Mouse (Mus musculus): ENCODE measurements around the gene Gprc5b. TPM values are rescaled to one million over a fixed set of nuclear protein-coding genes. Genes with fewer than 3 reads are reported as not detected.
A peak's percentile ranks its signal among the peaks of the same experiment; 100 is the strongest.

Gene Gprc5b
- polyA plus RNA-seq, 2 experiments, result 14.0 to 24.9 TPM

DNA sequence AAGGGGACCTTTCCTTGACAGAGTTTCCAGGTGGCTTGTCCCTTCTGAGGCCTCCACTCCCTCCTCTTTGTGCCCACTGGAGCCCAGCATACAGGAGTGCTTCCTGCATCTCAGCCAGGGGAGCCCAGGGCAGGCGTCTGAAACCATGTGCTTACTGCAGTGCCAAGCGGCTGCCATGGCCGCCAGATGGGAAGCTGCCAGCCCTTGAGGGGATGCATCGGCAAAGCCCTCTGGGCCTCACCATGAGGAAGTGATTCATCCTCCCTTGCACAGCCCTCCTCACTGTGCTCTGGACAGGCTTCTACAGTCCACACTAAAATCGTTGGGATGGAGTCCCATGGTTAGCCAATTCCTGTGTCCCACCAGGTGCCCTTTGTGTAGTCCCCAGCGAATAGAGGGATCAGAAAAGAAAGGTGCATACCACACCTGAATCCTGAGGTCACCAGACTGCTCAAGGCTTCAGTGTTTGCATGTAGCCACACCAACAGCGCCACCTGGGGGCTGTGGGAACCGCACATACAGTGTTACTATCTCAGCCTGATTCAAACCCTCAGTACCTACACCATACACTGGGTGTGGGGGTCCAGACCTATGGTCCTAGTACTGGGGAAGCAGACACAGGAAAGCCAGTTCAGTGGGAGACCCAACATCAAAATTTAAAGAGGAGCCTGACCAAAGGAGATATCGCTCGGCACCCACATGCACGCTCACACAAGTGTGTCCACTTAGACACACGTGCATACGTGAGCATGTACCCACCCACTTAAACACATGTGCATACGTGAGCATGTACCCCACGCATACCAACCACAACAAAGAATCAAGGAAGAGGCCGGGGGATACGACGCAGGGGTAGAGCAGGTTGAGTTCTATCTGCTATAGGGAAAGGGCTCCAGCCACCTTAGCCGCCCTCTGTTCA lies 27.5 kb upstream of the Gprc5b start:
- no peak overlapping the region for H3K4me3 ChIP-seq (replicated peaks; ENCODE audit: low read length)
- ATAC-seq (ENCODE audit: low FRiP score, low read depth) (no peak), DNase-seq (ENCODE audit: low spot score) (no peak)
- no peak overlapping the region for H3K4me2 ChIP-seq (replicated peaks; ENCODE audit: low read depth, low read length, severe bottlenecking)
- no peak for TF ChIP-seq POLR2A (IDR thresholded peaks at IDR 0.05; ENCODE audit: borderline replicate concordance, extremely low read depth, insufficient read depth, insufficient read length)
- no peaks in the 10 kb centered on the region for H3K27me3 ChIP-seq (ENCODE audit: control insufficient read depth, insufficient read depth, low read length)
- no peak overlapping the region for H3K27ac ChIP-seq (replicated peaks; ENCODE audit: low read depth, low read length)
- no peaks in the 10 kb centered on the region for H3K9me3 ChIP-seq (ENCODE audit: control insufficient read depth, low read length)
- no peaks in the 10 kb centered on the region for H3K4me1 ChIP-seq (ENCODE audit: control insufficient read depth, insufficient read depth, low read length)
- no peaks in the 10 kb centered on the region for H3K36me3 ChIP-seq (ENCODE audit: control insufficient read depth, insufficient read depth, low read length)
- WGBS, result 76% methylated on average over 19 of the region's 19 CpGs
- H3K9ac ChIP-seq (ENCODE audit: low read depth, low read length, severe bottlenecking), result no peak overlapping the region

DNA sequence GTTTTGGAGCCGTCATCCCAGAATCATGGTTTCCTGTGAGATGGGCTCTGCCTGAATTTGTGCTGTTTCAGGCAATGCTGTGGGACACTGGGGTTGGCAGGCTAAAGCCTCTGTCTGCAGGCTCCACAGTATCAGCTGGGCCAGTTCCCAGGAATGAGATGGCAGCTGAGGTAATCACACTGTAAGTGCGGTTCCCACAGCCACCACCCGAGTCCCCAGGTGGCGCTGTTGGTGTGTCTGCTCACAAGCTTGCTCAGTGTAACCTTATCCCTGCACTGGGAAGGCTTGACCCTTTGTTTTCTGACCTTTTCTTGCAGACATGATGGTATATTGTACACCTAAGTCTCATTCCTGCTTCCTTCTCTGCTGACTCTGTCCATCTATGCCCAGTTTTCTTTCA lies 24.5 kb upstream of the Gprc5b start:
- Histone ChIP-seq H3K4me1 (ENCODE audit: control insufficient read depth, insufficient read depth, low read length) (no peaks in the 10 kb centered on the region), H3K4me3 (replicated peaks; ENCODE audit: low read length) (no peak overlapping the region), H3K4me2 (replicated peaks; ENCODE audit: low read depth, low read length, severe bottlenecking) (no peak overlapping the region), H3K27ac (replicated peaks; ENCODE audit: low read depth, low read length) (no peak overlapping the region), H3K27me3 (ENCODE audit: control insufficient read depth, insufficient read depth, low read length) (no peaks in the 10 kb centered on the region), H3K36me3 (ENCODE audit: control insufficient read depth, insufficient read depth, low read length) (no peaks in the 10 kb centered on the region), H3K9ac (ENCODE audit: low read depth, low read length, severe bottlenecking) (no peak overlapping the region), H3K9me3 (ENCODE audit: control insufficient read depth, low read length) (no peaks in the 10 kb centered on the region)
- TF ChIP-seq POLR2A (IDR thresholded peaks at IDR 0.05; ENCODE audit: borderline replicate concordance, extremely low read depth, insufficient read depth, insufficient read length), result no peak
- DNase-seq (ENCODE audit: low spot score) (peak; percentile 37), ATAC-seq (ENCODE audit: low FRiP score, low read depth) (no peak)
- 17% methylated on average over 4 of the region's 4 CpGs for WGBS

DNA sequence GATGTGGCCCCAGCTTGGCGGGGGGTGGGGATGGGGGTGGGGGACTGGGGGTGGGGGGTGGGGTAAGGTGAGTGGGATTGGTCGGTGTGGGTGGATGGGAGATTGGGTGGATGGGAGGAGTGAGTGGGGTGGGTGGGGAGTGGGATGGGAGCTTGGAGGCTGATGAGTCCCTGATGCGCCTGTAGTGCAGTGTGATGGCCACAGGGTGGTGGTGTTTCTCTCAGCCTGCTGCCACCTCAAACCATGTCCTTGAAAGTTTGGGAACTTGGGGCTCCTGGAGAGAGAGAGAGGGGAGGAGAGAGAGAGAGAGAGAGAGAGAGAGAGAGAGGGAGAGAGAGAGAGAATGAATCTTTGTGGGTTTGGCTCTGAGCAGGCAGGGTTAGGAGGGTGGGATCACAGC lies 20.7 kb upstream of the Gprc5b start:
- WGBS, result 0% methylated on average over 3 of the region's 3 CpGs
- no peak for TF ChIP-seq POLR2A (IDR thresholded peaks at IDR 0.05; ENCODE audit: borderline replicate concordance, extremely low read depth, insufficient read depth, insufficient read length)
- no peaks in the 10 kb centered on the region for H3K27me3 ChIP-seq (ENCODE audit: control insufficient read depth, insufficient read depth, low read length)
- no peak for ATAC-seq (ENCODE audit: low FRiP score, low read depth)
- H3K4me3 ChIP-seq (replicated peaks; ENCODE audit: low read length), result no peak overlapping the region
- H3K4me1 ChIP-seq (ENCODE audit: control insufficient read depth, insufficient read depth, low read length), result no peaks in the 10 kb centered on the region
- H3K27ac ChIP-seq (replicated peaks; ENCODE audit: low read depth, low read length), result no peak overlapping the region
- no peaks in the 10 kb centered on the region for H3K9me3 ChIP-seq (ENCODE audit: control insufficient read depth, low read length)
- peak; percentile 40 for DNase-seq (ENCODE audit: low spot score)
- no peak overlapping the region for H3K4me2 ChIP-seq (replicated peaks; ENCODE audit: low read depth, low read length, severe bottlenecking)
- H3K9ac ChIP-seq (ENCODE audit: low read depth, low read length, severe bottlenecking), result no peak overlapping the region
- no peaks in the 10 kb centered on the region for H3K36me3 ChIP-seq (ENCODE audit: control insufficient read depth, insufficient read depth, low read length)

DNA sequence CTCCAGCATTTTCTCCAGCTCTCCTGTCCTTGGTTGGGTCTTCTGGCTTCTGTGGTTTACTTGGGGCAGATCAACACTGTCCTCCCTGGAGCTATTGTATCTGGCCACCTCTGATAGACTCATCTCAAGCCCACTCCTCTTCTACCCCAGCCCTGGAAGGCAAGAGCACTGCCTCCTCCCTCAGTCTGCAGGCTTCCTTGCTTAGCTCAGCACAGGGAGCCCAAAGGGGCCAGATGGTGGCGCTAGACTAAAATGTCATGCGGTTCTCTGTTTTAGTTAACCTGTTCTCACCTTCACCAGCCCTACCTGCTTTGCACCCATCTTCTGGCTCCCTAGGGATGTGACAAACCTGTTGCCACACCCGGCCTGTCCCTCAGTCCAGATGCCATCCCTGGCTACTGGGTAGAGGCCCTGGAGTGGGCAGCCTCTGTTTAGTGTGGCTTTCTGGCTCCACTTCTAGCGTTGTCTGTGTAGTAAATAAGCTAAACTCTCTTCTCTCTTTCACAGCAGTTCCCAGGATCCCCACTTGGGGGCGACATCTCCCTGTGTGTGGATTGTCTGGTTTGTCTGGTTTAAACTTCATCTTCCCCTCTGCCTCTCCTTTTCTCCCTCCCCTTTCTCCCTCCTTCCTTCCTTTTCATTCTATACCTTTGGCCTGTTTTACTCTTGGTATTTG lies 16.0 kb upstream of the Gprc5b start:
- Histone ChIP-seq H3K27me3 (ENCODE audit: control insufficient read depth, insufficient read depth, low read length) (no peaks in the 10 kb centered on the region), H3K4me1 (ENCODE audit: control insufficient read depth, insufficient read depth, low read length) (no peaks in the 10 kb centered on the region), H3K36me3 (ENCODE audit: control insufficient read depth, insufficient read depth, low read length) (no peaks in the 10 kb centered on the region), H3K4me2 (replicated peaks; ENCODE audit: low read depth, low read length, severe bottlenecking) (no peak overlapping the region), H3K9me3 (ENCODE audit: control insufficient read depth, low read length) (no peaks in the 10 kb centered on the region), H3K9ac (ENCODE audit: low read depth, low read length, severe bottlenecking) (no peak overlapping the region), H3K4me3 (replicated peaks; ENCODE audit: low read length) (no peak overlapping the region), H3K27ac (replicated peaks; ENCODE audit: low read depth, low read length) (no peak overlapping the region)
- WGBS, result 20% methylated on average over 5 of the region's 5 CpGs
- peak; percentile 45 for DNase-seq (ENCODE audit: low spot score)
- ATAC-seq (ENCODE audit: low FRiP score, low read depth), result no peak
- TF ChIP-seq POLR2A (IDR thresholded peaks at IDR 0.05; ENCODE audit: borderline replicate concordance, extremely low read depth, insufficient read depth, insufficient read length), result no peak

DNA sequence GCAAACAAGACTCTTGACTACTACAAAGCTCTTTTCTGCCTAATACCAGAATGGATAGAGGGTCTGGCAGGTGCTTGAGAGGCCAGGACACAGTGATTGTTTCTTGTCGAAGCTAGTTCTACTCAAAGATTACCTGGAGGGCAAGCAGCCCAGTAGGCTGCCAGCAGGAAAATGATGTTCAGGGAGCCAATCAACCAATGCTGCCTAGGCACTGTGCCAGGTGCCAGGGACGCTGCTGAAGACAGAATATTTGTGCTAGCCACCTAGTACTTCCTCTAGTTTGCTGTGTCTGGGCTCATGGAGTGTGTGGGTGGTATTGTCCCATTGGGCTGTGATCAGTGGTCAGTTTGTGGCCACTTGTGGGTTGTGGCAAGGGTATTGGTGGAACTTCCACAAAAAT lies 7.5 kb upstream of the Gprc5b start:
- DNase-seq (ENCODE audit: low spot score) (no peak), ATAC-seq (ENCODE audit: low FRiP score, low read depth) (no peak)
- 47% methylated on average over 2 of the region's 2 CpGs for WGBS
- Histone ChIP-seq H3K27ac (replicated peaks; ENCODE audit: low read depth, low read length) (no peak overlapping the region), H3K27me3 (ENCODE audit: control insufficient read depth, insufficient read depth, low read length) (no peaks in the 10 kb centered on the region), H3K9me3 (ENCODE audit: control insufficient read depth, low read length) (no peaks in the 10 kb centered on the region), H3K9ac (ENCODE audit: low read depth, low read length, severe bottlenecking) (no peak overlapping the region), H3K4me1 (ENCODE audit: control insufficient read depth, insufficient read depth, low read length) (no peaks in the 10 kb centered on the region), H3K4me3 (replicated peaks; ENCODE audit: low read length) (no peak overlapping the region), H3K36me3 (ENCODE audit: control insufficient read depth, insufficient read depth, low read length) (no peaks in the 10 kb centered on the region), H3K4me2 (replicated peaks; ENCODE audit: low read depth, low read length, severe bottlenecking) (no peak overlapping the region)
- TF ChIP-seq POLR2A (IDR thresholded peaks at IDR 0.05; ENCODE audit: borderline replicate concordance, extremely low read depth, insufficient read depth, insufficient read length), result no peak
